Mouse (Mus musculus) midbrain, embryonic 11.5 days (tissue): ENCODE measurements around the gene Aunip. TPM values are rescaled to one million over a fixed set of nuclear protein-coding genes. Genes with fewer than 3 reads are reported as not detected.

Experiments
- ATAC-seq: fragments of 200-750 bp; cut with Nextera tagmentation; 2 replicates; pipeline ENCODE4 v1.8.0; 2017; ENCODE audit warnings: moderate TSS enrichment, moderate library complexity; ENCODE audit not compliant: low FRiP score
- DNase-seq: peaks from one replicate; pipeline ENCODE4 v3.0.0; 2015; ENCODE audit warnings: low spot score; ENCODE audit errors: missing footprints
- H3K27ac ChIP-seq: fragments of 300-500 bp; sonication (generic); 2 replicates; pipeline ENCODE4 v1.5.1; 2014; ENCODE audit warnings: low read depth, low read length
- H3K27me3 ChIP-seq: fragments of 300-500 bp; sonication (generic); 2 replicates; pipeline ENCODE4 v1.6.1; 2014; ENCODE audit warnings: mild to moderate bottlenecking, low read length, moderate library complexity, mixed read lengths; ENCODE audit not compliant: control insufficient read depth, insufficient read depth
- H3K36me3 ChIP-seq: fragments of 300-500 bp; sonication (generic); 2 replicates; pipeline ENCODE4 v1.6.1; 2014; ENCODE audit warnings: mild to moderate bottlenecking, low read length, moderate library complexity, mixed read lengths; ENCODE audit not compliant: control insufficient read depth, insufficient read depth
- H3K4me1 ChIP-seq: fragments of 300-500 bp; sonication (generic); 2 replicates; pipeline ENCODE4 v1.6.1; 2014; ENCODE audit warnings: low read length; ENCODE audit not compliant: control insufficient read depth, insufficient read depth
- H3K4me2 ChIP-seq: fragments of 300-500 bp; sonication (generic); 2 replicates; pipeline ENCODE4 v1.6.1; 2014; ENCODE audit warnings: mild to moderate bottlenecking, moderate library complexity
- H3K4me3 ChIP-seq: fragments of 300-500 bp; sonication (generic); 2 replicates; pipeline ENCODE4 v1.5.1; 2014; ENCODE audit warnings: low read depth, low read length
- H3K9ac ChIP-seq: fragments of 300-500 bp; sonication (generic); 2 replicates; pipeline ENCODE4 v1.6.1; 2014; ENCODE audit warnings: low read length
- H3K9me3 ChIP-seq: fragments of 300-500 bp; sonication (generic); 2 replicates; pipeline ENCODE4 v1.6.1; 2016; ENCODE audit warnings: low read length; ENCODE audit not compliant: control insufficient read depth
- WGBS: fragments of 180-500 bp; shearing (Covaris S2); extraction: QIAGEN DNeasy Blood & Tissue Kit; methylation state at CpG from one replicate; pipeline ENCODE4 v1.1.7; 2014; 5-methylcytosine and 5-hydroxymethylcytosine counted together
- polyA plus RNA-seq: library from polyadenylated mRNA; unstranded; fragments of >200 nt; fragmentation: Nextera tagmentation; extraction: Ambion mirVana; gene quantifications from 2 replicates; pipeline ENCODE4 v1.2.1, GENCODE M21; 2014

The Aunip gene
- polyA plus RNA-seq, 1 experiment from 2014 or later, result 7.8 TPM

GRCm38 (mm10) chr4:134505303-134505789 is 5.5 kb upstream of the Aunip start:
- no peak for DNase-seq

GRCm38 (mm10) chr4:134505966-134506594 is 4.7 kb upstream of the Aunip start:
- Histone ChIP-seq H3K4me3 (no peak overlapping the region), H3K4me2 (no peak overlapping the region), H3K36me3 (no peaks in the 10 kb centered on the region), H3K4me1 (peaks cover under 1% of the 10 kb centered on the region), H3K27ac (no peak overlapping the region), H3K9ac (no peak overlapping the region), H3K9me3 (no peaks in the 10 kb centered on the region), H3K27me3 (no peaks in the 10 kb centered on the region)
- 81% methylated on average over 3 of the region's 4 CpGs for WGBS
- ATAC-seq (no peak), DNase-seq (peak; percentile 66)

More at GRCm38 (mm10) chr4:134505303-134505789, 5.5 kb upstream of the Aunip start:
- Histone ChIP-seq H3K27me3 (no peaks in the 10 kb centered on the region), H3K9me3 (no peaks in the 10 kb centered on the region), H3K4me3 (no peak overlapping the region), H3K27ac (no peak overlapping the region), H3K4me1 (no peaks in the 10 kb centered on the region), H3K4me2 (no peak overlapping the region), H3K36me3 (no peaks in the 10 kb centered on the region), H3K9ac (no peak overlapping the region)
- ATAC-seq, result no peak
- 91% methylated on average over 4 of the region's 4 CpGs for WGBS

DNA sequence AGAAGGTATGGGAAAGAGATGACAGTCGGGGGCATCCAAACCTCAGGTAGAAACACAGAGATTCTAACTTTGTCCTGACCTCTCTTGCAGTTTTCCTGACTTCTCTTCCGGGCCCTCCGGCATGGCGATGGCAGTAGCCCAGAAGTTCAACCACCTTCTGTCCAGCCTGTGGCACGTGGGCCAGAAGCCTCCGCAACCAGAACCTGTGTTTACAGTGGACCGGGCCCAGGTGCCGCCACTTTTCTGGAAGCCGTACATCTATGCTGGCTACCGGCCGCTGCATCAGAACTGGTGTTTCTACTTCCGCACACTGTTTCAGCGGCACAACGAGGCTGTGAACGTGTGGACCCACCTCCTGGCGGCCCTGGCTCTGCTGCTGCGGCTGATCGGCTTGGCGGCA is 4.1 kb upstream of the Aunip start:
- Histone ChIP-seq H3K4me1 (peaks cover 7% of the 10 kb centered on the region), H3K9ac (no peak overlapping the region), H3K4me2 (no peak overlapping the region), H3K36me3 (no peaks in the 10 kb centered on the region), H3K4me3 (no peak overlapping the region), H3K9me3 (no peaks in the 10 kb centered on the region), H3K27ac (no peak overlapping the region), H3K27me3 (no peaks in the 10 kb centered on the region)
- DNase-seq (peak; percentile 61), ATAC-seq (no peak)
- WGBS, result 89% methylated on average over 19 of the region's 19 CpGs

DNA sequence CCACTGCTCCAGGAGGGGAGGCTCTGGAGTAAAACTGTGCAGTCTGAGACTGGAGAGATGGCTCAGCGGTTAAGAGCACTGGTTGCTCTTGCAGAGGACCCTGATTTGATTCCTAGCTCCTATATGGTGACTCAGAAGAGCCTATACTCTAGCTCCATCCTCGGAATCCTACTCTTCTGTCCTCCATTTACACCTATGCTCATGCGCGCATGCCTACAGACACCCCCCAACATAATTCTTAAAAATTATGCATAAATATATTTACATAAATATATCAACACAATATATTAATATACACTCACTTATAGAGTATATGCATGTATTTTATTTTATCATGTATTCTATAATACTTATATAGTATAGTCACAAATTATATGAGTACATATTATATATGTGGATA is 403 bp upstream of the Aunip start:
- 83% methylated on average over 4 of the region's 4 CpGs for WGBS
- Histone ChIP-seq H3K27ac (no peak overlapping the region), H3K9me3 (no peaks in the 10 kb centered on the region), H3K4me1 (peaks cover 15% of the 10 kb centered on the region), H3K9ac (no peak overlapping the region), H3K36me3 (no peaks in the 10 kb centered on the region), H3K4me3 (no peak overlapping the region), H3K27me3 (no peaks in the 10 kb centered on the region), H3K4me2 (no peak overlapping the region)
- ATAC-seq (peak; percentile 54), DNase-seq (no peak)

DNA sequence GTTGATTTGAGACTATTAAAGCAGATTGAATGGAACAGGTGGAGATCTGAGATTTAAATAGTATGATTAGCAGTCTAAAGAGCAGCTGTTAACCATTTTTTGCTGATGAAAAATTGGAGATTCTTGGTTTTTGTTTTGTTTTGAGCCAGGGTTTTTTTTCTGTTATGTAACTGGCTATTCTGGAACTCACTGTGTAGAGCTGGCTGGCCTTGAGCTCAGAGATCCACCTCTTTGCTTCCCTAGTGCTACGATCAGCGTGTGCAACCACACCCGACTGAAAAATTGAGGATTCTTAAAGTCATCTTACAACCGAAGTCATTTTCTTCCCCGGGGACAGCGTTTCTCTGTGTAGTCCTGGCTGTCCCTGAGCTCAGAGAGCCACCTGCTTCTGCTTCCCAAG is 931 bp downstream of the Aunip start:
- Histone ChIP-seq H3K9ac (peak overlapping the region; percentile 67; the same call in 1 of the 2 replicates), H3K4me2 (peak overlapping the region; percentile 76), H3K4me3 (peak overlapping the region; percentile 62), H3K9me3 (no peaks in the 10 kb centered on the region), H3K27me3 (no peaks in the 10 kb centered on the region), H3K36me3 (no peaks in the 10 kb centered on the region), H3K27ac (no peak overlapping the region), H3K4me1 (peaks cover 15% of the 10 kb centered on the region)
- WGBS, result 77% methylated on average over 6 of the region's 6 CpGs
- DNase-seq (peak; percentile 83), ATAC-seq (no peak)

GRCm38 (mm10) chr4:134512798-134513197 is 2.0 kb downstream of the Aunip start:
- Histone ChIP-seq H3K4me1 (peaks cover 15% of the 10 kb centered on the region), H3K27ac (no peak overlapping the region), H3K4me3 (peak overlapping the region; percentile 6; the same call in 1 of the 2 replicates), H3K36me3 (no peaks in the 10 kb centered on the region), H3K9me3 (no peaks in the 10 kb centered on the region), H3K4me2 (peak overlapping the region; percentile 28), H3K9ac (peak overlapping the region; percentile 7; the same call in 1 of the 2 replicates), H3K27me3 (no peaks in the 10 kb centered on the region)
- no peak for ATAC-seq
- WGBS, result 30% methylated on average over 15 of the region's 15 CpGs
- DNase-seq, result peak; percentile 89

DNA sequence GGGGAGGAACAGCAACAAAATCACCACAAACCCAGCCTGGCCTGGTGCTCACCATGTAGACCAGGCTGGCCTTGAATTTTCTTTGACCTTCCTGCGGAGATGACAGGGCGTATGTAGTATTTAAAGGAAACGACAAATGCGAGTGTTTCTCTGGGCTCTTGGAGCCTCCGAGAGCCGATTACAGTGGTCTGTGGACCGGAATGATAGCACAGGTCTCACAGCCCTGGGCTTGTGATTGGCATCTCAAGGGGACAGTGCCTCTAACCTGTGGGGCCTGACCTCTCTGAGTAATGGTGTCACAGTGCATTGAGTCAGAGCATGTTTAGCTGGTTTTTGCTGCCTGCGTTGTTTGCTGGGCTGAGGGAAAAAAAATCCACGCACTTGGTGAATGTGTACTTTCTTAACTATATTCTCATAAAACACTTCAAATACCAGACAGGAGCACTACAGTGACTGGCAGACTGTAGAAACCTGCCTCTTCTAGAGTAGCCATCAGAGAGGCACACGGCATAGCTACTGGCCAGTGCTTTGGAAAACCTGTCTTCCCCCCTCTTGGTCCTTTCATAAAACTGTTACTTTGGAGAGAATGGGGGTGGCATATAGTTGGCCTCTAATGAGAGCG is 3.6 kb downstream of the Aunip start:
- peak; percentile 6 for DNase-seq
- no peak overlapping the region for H3K9ac ChIP-seq
- 93% methylated on average over 11 of the region's 11 CpGs for whole genome bisulfite sequencing
- no peaks in the 10 kb centered on the region for H3K9me3 ChIP-seq
- no peaks in the 10 kb centered on the region for H3K36me3 ChIP-seq
- H3K27ac ChIP-seq, result no peak overlapping the region
- no peaks in the 10 kb centered on the region for H3K27me3 ChIP-seq
- H3K4me2 ChIP-seq, result no peak overlapping the region
- ATAC-seq, result no peak
- no peak overlapping the region for H3K4me3 ChIP-seq
- peaks cover 15% of the 10 kb centered on the region for H3K4me1 ChIP-seq

GRCm38 (mm10) chr4:134515614-134516013 is 4.8 kb downstream of the Aunip start:
- peaks cover 15% of the 10 kb centered on the region for H3K4me1 ChIP-seq

GRCm38 (mm10) chr4:134516981-134517380 is 6.2 kb downstream of the Aunip start:
- no peak for DNase-seq
- 77% methylated on average over 8 of the region's 8 CpGs for WGBS

More at GRCm38 (mm10) chr4:134515614-134516013, 4.8 kb downstream of the Aunip start:
- no peaks in the 10 kb centered on the region for H3K27me3 ChIP-seq
- no peak overlapping the region for H3K9ac ChIP-seq
- 85% methylated on average over 7 of the region's 7 CpGs for WGBS
- no peak overlapping the region for H3K27ac ChIP-seq
- no peaks in the 10 kb centered on the region for H3K9me3 ChIP-seq
- H3K4me2 ChIP-seq, result no peak overlapping the region
- H3K4me3 ChIP-seq, result no peak overlapping the region
- ATAC-seq (no peak), DNase-seq (peak; percentile 81)
- no peaks in the 10 kb centered on the region for H3K36me3 ChIP-seq

More at GRCm38 (mm10) chr4:134516981-134517380, 6.2 kb downstream of the Aunip start:
- H3K27ac ChIP-seq, result no peak overlapping the region
- no peak overlapping the region for H3K9ac ChIP-seq
- H3K27me3 ChIP-seq, result no peaks in the 10 kb centered on the region
- H3K9me3 ChIP-seq, result no peaks in the 10 kb centered on the region
- no peak for ATAC-seq
- H3K4me2 ChIP-seq, result no peak overlapping the region
- 0 out of 2 replicates have a peak, but pooled peaks cover 2% of the 10 kb centered on the region for H3K36me3 ChIP-seq
- H3K4me3 ChIP-seq, result no peak overlapping the region
- H3K4me1 ChIP-seq, result peaks cover 5% of the 10 kb centered on the region
